Mouse (Mus musculus) liver, postnatal 0 days (tissue): ENCODE measurements around the gene Faf1. TPM values are rescaled to one million over a fixed set of nuclear protein-coding genes. Genes with fewer than 3 reads are reported as not detected.

Source experiments
- ATAC-seq: fragments of 200-750 bp; cut with Nextera tagmentation; 2 replicates; pipeline ENCODE4 v1.8.0; 2017; ENCODE audit warnings: mild to moderate bottlenecking, moderate library complexity
- DNase-seq: peaks from one replicate; pipeline ENCODE4 v3.0.0-alpha.2; 2016
- H3K27ac ChIP-seq: fragments of 300-500 bp; sonication (generic); 2 replicates; pipeline ENCODE4 v1.5.1; 2014; ENCODE audit warnings: antibody characterized with exemption, moderate library complexity, mild to moderate bottlenecking, low read depth
- H3K27me3 ChIP-seq: fragments of 300-500 bp; sonication (generic); 2 replicates; pipeline ENCODE4 v1.6.1; 2014; ENCODE audit warnings: low read length, control low read depth, mixed read lengths; ENCODE audit not compliant: insufficient read depth
- H3K36me3 ChIP-seq: fragments of 300-500 bp; sonication (generic); replicated peaks from 2 replicates; pipeline ENCODE4 v1.6.1; 2014; ENCODE audit warnings: mild to moderate bottlenecking, control low read depth, low read length, moderate library complexity, mixed read lengths; ENCODE audit not compliant: insufficient read depth
- H3K4me1 ChIP-seq: fragments of 300-500 bp; sonication (generic); 2 replicates; pipeline ENCODE4 v1.6.1; 2014; ENCODE audit warnings: antibody characterized with exemption, mild to moderate bottlenecking, control low read depth; ENCODE audit not compliant: insufficient read depth
- H3K4me2 ChIP-seq: fragments of 300-500 bp; sonication (generic); 2 replicates; pipeline ENCODE4 v1.6.1; 2014; ENCODE audit warnings: low read depth, mild to moderate bottlenecking, low read length, moderate library complexity, mixed read lengths
- H3K4me3 ChIP-seq: fragments of 300-500 bp; sonication (generic); 2 replicates; pipeline ENCODE4 v1.5.1; 2014; ENCODE audit warnings: low read depth, low read length
- H3K9ac ChIP-seq: fragments of 300-500 bp; sonication (generic); replicated peaks from 2 replicates; pipeline ENCODE4 v1.6.1; 2014; ENCODE audit warnings: mild to moderate bottlenecking, moderate library complexity
- H3K9me3 ChIP-seq: fragments of 300-500 bp; sonication (generic); 2 replicates; pipeline ENCODE4 v1.6.1; 2016; ENCODE audit warnings: mild to moderate bottlenecking, control low read depth, low read length, mixed read lengths
- CTCF ChIP-seq: sonication (generic); IDR thresholded peaks from 2 replicates; pipeline ENCODE4 v1.5.1; 2016; ENCODE audit warnings: antibody characterized with exemption, low read depth
- EP300 ChIP-seq: IDR thresholded peaks from 2 replicates; pipeline ENCODE4 v1.6.1; 2016; ENCODE audit warnings: antibody characterized with exemption, low read depth, mild to moderate bottlenecking
- WGBS: fragments of 180-500 bp; shearing (Covaris S2); extraction: QIAGEN DNeasy Blood & Tissue Kit; methylation state at CpG from one replicate; pipeline ENCODE4 v1.1.7; 2014; ENCODE audit not compliant: insufficient replicate concordance; 5-methylcytosine and 5-hydroxymethylcytosine counted together
- polyA plus RNA-seq: library from polyadenylated mRNA; unstranded; fragments of >200 nt; fragmentation: Nextera tagmentation; extraction: Ambion mirVana; gene quantifications from 2 replicates; pipeline ENCODE4 v1.2.1, GENCODE M21; 2015

Faf1 gene
- polyA plus RNA-seq, 1 experiment from 2014 or later, result 10.6 TPM

- TF ChIP-seq EP300, result no peak
- no peak for TF ChIP-seq CTCF
- H3K4me2 ChIP-seq, result no peak overlapping the region
- DNase-seq, result no peak
- H3K36me3 ChIP-seq, result peaks cover 2% of the 10 kb centered on the region; the same call in 1 of the 2 replicates
- H3K9me3 ChIP-seq, result no peaks in the 10 kb centered on the region
- H3K27me3 ChIP-seq, result peaks cover 38% of the 10 kb centered on the region
- H3K4me3 ChIP-seq, result no peak overlapping the region
- ATAC-seq, result no peak
- WGBS, result 32% methylated on average over 5 of the region's 5 CpGs
- peaks cover 5% of the 10 kb centered on the region for H3K4me1 ChIP-seq
- no peak overlapping the region for H3K27ac ChIP-seq
- H3K9ac ChIP-seq, result no peak overlapping the region
Measured at GRCm38 (mm10) chr4:109662271-109662670, 14.1 kb upstream of the Faf1 start.

GRCm38 (mm10) chr4:109664091-109664490 lies 12.3 kb upstream of the Faf1 start:
- H3K4me3 ChIP-seq, result peak overlapping the region; percentile 95
- peaks cover 20% of the 10 kb centered on the region for H3K27me3 ChIP-seq
- peak overlapping the region; percentile 97 for H3K4me2 ChIP-seq
- H3K36me3 ChIP-seq, result peaks cover 2% of the 10 kb centered on the region; the same call in 1 of the 2 replicates
- 19% methylated on average over 5 of the region's 5 CpGs for WGBS
- peaks cover 3% of the 10 kb centered on the region; the same call in 1 of the 2 replicates for H3K4me1 ChIP-seq
- ATAC-seq, result no peak
- DNase-seq, result no peak
- no peak for TF ChIP-seq EP300
- TF ChIP-seq CTCF, result no peak
- H3K9ac ChIP-seq, result peak overlapping the region; percentile 27
- no peaks in the 10 kb centered on the region for H3K9me3 ChIP-seq
- no peak overlapping the region for H3K27ac ChIP-seq

DNA sequence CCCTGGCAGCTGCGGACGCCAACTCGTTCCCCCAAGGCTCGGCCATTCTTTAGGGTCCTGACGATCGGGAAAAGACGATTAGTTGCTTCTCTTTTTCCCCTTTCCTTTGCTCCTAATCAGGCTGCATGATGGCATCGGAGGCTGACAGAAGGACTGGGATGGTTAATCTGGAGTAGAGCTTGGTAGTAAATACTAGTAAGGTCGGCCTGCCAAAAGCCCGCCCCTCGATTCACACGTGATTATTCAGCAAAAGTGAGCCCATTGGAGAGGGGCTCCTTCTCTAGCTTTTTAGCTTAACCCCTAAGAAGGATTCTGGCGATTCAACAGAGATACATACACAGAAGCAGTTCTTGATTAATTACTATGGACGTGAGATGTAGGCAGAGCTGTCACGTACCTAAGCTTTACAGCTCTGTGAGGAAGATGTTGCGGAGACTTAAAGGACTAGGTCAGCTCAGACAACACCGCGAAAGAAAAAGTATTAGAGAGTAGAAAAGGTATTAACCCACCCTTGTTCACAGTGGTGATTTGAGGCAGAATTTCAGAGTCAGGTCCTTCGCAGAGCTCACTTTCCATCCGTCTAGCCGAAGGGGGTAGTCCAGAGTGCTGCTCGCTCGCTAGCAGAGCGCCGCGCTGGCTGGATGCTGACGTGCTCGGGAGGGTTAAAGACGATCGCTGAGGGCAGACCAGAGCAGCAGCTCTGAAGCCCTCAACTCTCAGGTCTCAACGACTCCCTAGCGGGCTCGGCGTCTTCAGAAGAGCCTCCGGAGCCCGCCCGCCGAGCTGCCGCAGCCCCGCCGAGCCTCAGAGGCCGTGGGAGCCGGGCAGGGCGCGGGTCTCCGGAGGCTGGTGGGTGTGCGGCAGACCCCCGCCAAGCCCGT lies 11.0 kb upstream of the Faf1 start:
- Histone ChIP-seq H3K27ac (peak overlapping the region; percentile 95), H3K4me1 (peaks cover 3% of the 10 kb centered on the region; the same call in 1 of the 2 replicates), H3K9me3 (no peaks in the 10 kb centered on the region), H3K4me2 (peak overlapping the region; percentile 97), H3K27me3 (peaks cover 15% of the 10 kb centered on the region), H3K4me3 (peak overlapping the region; percentile 95), H3K36me3 (peaks cover 2% of the 10 kb centered on the region; the same call in 1 of the 2 replicates), H3K9ac (peak overlapping the region; percentile 89)
- ATAC-seq (peak; percentile 29), DNase-seq (peak; percentile 67)
- TF ChIP-seq EP300 (no peak), CTCF (no peak)
- WGBS, result 1% methylated on average over 45 of the region's 49 CpGs

DNA sequence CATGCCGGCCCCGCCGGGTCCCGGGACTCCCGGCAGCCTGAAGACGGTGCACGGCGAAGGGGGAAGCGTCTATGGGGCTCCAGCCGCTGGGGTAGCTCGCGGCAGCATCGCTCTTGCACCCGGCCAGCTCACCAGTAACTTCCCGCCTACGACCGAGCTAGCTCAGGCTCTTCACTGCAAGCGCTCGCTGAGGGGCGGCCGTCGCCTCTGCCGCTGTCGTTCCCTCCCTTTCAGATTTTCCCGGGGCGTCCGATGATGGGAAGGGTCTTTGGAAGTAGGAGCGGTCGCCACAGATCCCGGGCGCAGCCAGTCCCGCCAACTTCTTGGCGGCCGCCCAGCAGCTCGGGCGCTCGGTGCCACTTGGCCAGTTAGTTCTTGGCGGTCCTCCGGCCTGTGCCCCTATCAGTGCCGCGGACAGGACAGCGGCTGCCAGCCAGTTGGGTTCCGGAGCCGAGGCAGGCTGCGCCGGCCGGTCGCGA lies 10.4 kb upstream of the Faf1 start:
- Histone ChIP-seq H3K27ac (peak overlapping the region; percentile 95), H3K4me3 (peak overlapping the region; percentile 95), H3K9me3 (no peaks in the 10 kb centered on the region), H3K9ac (peak overlapping the region; percentile 89), H3K27me3 (peaks cover 11% of the 10 kb centered on the region), H3K4me1 (peaks cover 3% of the 10 kb centered on the region; the same call in 1 of the 2 replicates), H3K36me3 (0 out of 2 replicates have a peak, but pooled peaks cover 1% of the 10 kb centered on the region), H3K4me2 (peak overlapping the region; percentile 97)
- DNase-seq, result peak; percentile 74
- ATAC-seq, result peak; percentile 31
- TF ChIP-seq EP300, result no peak
- no peak for TF ChIP-seq CTCF
- WGBS, result under 1% methylated on average over 39 of the region's 49 CpGs

DNA sequence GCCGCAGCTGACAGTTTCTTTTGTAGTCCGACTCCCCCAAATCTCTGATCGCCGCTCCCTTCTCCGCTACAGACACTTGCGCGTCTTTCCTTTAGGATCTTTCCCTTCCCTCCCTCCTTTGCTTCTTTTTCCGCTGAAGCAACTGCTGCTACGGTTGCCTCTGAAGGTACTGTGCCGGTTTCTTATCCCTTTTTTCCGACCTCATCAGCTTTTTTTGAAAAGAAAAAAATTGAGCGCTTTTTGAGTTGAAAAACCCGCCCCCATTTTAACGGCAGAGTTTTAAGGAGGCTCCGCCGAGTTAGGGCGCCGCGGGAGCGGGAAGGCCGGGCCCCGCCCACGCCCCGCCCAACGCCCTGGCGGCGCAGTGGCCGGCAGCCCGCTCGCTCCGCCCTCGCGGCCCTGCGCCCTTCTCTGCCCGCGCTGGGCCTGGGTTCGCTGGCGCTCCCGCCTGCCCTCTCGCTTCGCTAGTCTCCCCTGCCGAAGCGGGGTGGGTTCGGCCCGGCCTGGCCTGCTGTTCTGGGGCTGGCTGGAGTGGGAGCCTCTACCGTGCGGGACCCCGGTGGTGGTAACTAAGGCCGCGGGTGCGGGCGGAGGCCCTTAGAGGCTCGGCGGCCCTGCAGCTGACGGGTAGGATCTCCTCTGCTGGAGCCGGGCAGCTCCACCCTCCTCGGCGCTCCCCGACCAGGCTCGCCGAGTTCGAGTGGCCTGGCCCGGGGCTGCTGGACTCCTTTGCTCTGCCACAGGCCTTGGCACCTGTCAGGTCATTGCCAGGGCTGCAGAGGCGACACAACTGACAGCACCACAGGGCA lies 9.7 kb upstream of the Faf1 start, which contains the start of gene Cdkn2c:
Cdkn2c (minus strand) TSS at position 729 of the 809 bp plus-strand sequence.
- WGBS, result under 1% methylated on average over 60 of the region's 64 CpGs

More for the DNA sequence above, 9.7 kb upstream of the Faf1 start, which contains the start of gene Cdkn2c:
- no peaks in the 10 kb centered on the region for H3K36me3 ChIP-seq
- peak within 1 kb of the TSS; percentile 89 for H3K9ac ChIP-seq
- ATAC-seq (peak; percentile 97), DNase-seq (peak; percentile 92)
- H3K4me1 ChIP-seq, result peaks cover 3% of the 10 kb centered on the region; the same call in 1 of the 2 replicates
- H3K4me3 ChIP-seq, result peak within 1 kb of the TSS; percentile 95
- H3K4me2 ChIP-seq, result peak within 1 kb of the TSS; percentile 97
- peak within 1 kb of the TSS; percentile 95 for H3K27ac ChIP-seq
- H3K27me3 ChIP-seq, result peaks cover 5% of the 10 kb centered on the region
- TF ChIP-seq CTCF (peak; percentile 19; the same call in 1 of the 2 replicates), EP300 (no peak; the same call in 1 of the 2 replicates)
- no peaks in the 10 kb centered on the region for H3K9me3 ChIP-seq
